Mouse (Mus musculus): ENCODE measurements around the gene Gm21093. TPM values are rescaled to one million over a fixed set of nuclear protein-coding genes. Genes with fewer than 3 reads are reported as not detected.
"Not testable (repeated sequence)": the region's sequence is repeated elsewhere in the genome, so short reads cannot be mapped to it uniquely, and the experiment has no call there.

The Gm21093 gene
- polyA plus RNA-seq (2016; fragmentation: Nextera tagmentation; extraction: Ambion mirVana), result not detected in 2 replicates

- ATAC-seq; H3K9ac ChIP-seq; H3K4me3 ChIP-seq; H3K9me3 ChIP-seq (replicated peaks); H3K27me3 ChIP-seq (replicated peaks); H3K36me3 ChIP-seq; H3K27ac ChIP-seq; H3K4me1 ChIP-seq; H3K4me2 ChIP-seq: not testable (repeated sequence)
- WGBS (ENCODE audit: insufficient replicate concordance), result no CpG with 5 or more reads among the region's 8 CpGs
Measured at GRCm38 (mm10) chr4:42034626-42035025, at the start of gene Gm21093. TSS of gene Gm21093 (minus strand) at chr4:42034726.

Other genes with a start within 250 kb of the Gm21093 start
- gene Gm21541, start 131.1 kb downstream of the Gm21093 start, polyA plus RNA-seq (2016; fragmentation: Nextera tagmentation; extraction: Ambion mirVana), result not detected in 2 replicates
- gene Gm20878, start 93.2 kb downstream of the Gm21093 start, polyA plus RNA-seq (2016; fragmentation: Nextera tagmentation; extraction: Ambion mirVana), result 0.28 and 0.42 TPM in 2 replicates
- gene Fam205a4, start 68.7 kb downstream of the Gm21093 start, polyA plus RNA-seq (2016; fragmentation: Nextera tagmentation; extraction: Ambion mirVana), result 0.04 TPM in 1 of 2 replicates, not detected in the other
- gene Gm3893, start 56.5 kb upstream of the Gm21093 start, polyA plus RNA-seq (2016; fragmentation: Nextera tagmentation; extraction: Ambion mirVana), result not detected in 2 replicates
- 0.23 TPM in 1 of 2 replicates, not detected in the other for gene Gm13304, start 80.1 kb upstream of the Gm21093 start, polyA plus RNA-seq (2016; fragmentation: Nextera tagmentation; extraction: Ambion mirVana)
- not detected in 2 replicates for gene Gm13306, start 118.7 kb upstream of the Gm21093 start, polyA plus RNA-seq (2016; fragmentation: Nextera tagmentation; extraction: Ambion mirVana)
- not detected in 2 replicates for gene Gm13305, start 133.9 kb upstream of the Gm21093 start, polyA plus RNA-seq (2016; fragmentation: Nextera tagmentation; extraction: Ambion mirVana)
- not detected in 2 replicates for gene Gm10600, start 205.9 kb upstream of the Gm21093 start, polyA plus RNA-seq (2016; fragmentation: Nextera tagmentation; extraction: Ambion mirVana)
- gene Ccl21b, start 221.0 kb upstream of the Gm21093 start, polyA plus RNA-seq (2016; fragmentation: Nextera tagmentation; extraction: Ambion mirVana), result not detected in 2 replicates